Mouse (Mus musculus): Measurements from ENCODE around the gene Olfr1185-ps1. TPM values are rescaled to one million over a fixed set of nuclear protein-coding genes. Genes with fewer than 3 reads are reported as not detected.

Gene Olfr1185-ps1
- not detected for polyA plus RNA-seq (2014; fragmentation: Illumina TruSeq; extraction: RNeasy Lipid Tissue Mini Kit (QIAGEN cat#74804); ENCODE audit: low replicate concordance)

GRCm38 (mm10) chr2:88493020-88493419 is at the start of gene Olfr1185-ps1:
Gene Olfr1185-ps1, plus strand, starts transcription at chr2:88493320.

GRCm38 (mm10) chr2:88449031-88449430 is 44.1 kb upstream of the Olfr1185-ps1 start, which contains the start of gene Gm13757:
Gene Gm13757, minus strand, starts transcription at chr2:88449131.

GRCm38 (mm10) chr2:88454567-88454966 is 38.6 kb upstream of the Olfr1185-ps1 start, which contains the start of gene Olfr1183:
Gene Olfr1183, plus strand, starts transcription at chr2:88454867.

GRCm38 (mm10) chr2:88483298-88483697 is 9.8 kb upstream of the Olfr1185-ps1 start, which contains the start of gene Olfr1184:
Gene Olfr1184, plus strand, starts transcription at chr2:88483598.

GRCm38 (mm10) chr2:88518251-88518650 is 25.1 kb downstream of the Olfr1185-ps1 start, which contains the start of gene Olfr1186:
Gene Olfr1186, plus strand, starts transcription at chr2:88518551.

Other genes with a start within 250 kb of the Olfr1185-ps1 start
- gene Olfr1173, start 213.4 kb upstream of the Olfr1185-ps1 start, polyA plus RNA-seq (2014; fragmentation: Illumina TruSeq; extraction: RNeasy Lipid Tissue Mini Kit (QIAGEN cat#74804); ENCODE audit: low replicate concordance), result not detected
- not detected for gene Olfr1174-ps, start 178.2 kb upstream of the Olfr1185-ps1 start, polyA plus RNA-seq (2014; fragmentation: Illumina TruSeq; extraction: RNeasy Lipid Tissue Mini Kit (QIAGEN cat#74804); ENCODE audit: low replicate concordance)
- not detected for gene Olfr1175-ps, start 166.1 kb upstream of the Olfr1185-ps1 start, polyA plus RNA-seq (2014; fragmentation: Illumina TruSeq; extraction: RNeasy Lipid Tissue Mini Kit (QIAGEN cat#74804); ENCODE audit: low replicate concordance)
- gene Olfr1176, start 156.6 kb upstream of the Olfr1185-ps1 start, polyA plus RNA-seq (2014; fragmentation: Illumina TruSeq; extraction: RNeasy Lipid Tissue Mini Kit (QIAGEN cat#74804); ENCODE audit: low replicate concordance), result not detected
- gene Olfr1177-ps, start 146.8 kb upstream of the Olfr1185-ps1 start, polyA plus RNA-seq (2014; fragmentation: Illumina TruSeq; extraction: RNeasy Lipid Tissue Mini Kit (QIAGEN cat#74804); ENCODE audit: low replicate concordance), result not detected
- gene Olfr1178, start 106.3 kb upstream of the Olfr1185-ps1 start, polyA plus RNA-seq (2014; fragmentation: Illumina TruSeq; extraction: RNeasy Lipid Tissue Mini Kit (QIAGEN cat#74804); ENCODE audit: low replicate concordance), result not detected
- not detected for gene Olfr1179, start 86.9 kb upstream of the Olfr1185-ps1 start, polyA plus RNA-seq (2014; fragmentation: Illumina TruSeq; extraction: RNeasy Lipid Tissue Mini Kit (QIAGEN cat#74804); ENCODE audit: low replicate concordance)
- not detected for gene Olfr1180, start 74.2 kb upstream of the Olfr1185-ps1 start, polyA plus RNA-seq (2014; fragmentation: Illumina TruSeq; extraction: RNeasy Lipid Tissue Mini Kit (QIAGEN cat#74804); ENCODE audit: low replicate concordance)
- gene Olfr1181, start 67.1 kb upstream of the Olfr1185-ps1 start, polyA plus RNA-seq (2014; fragmentation: Illumina TruSeq; extraction: RNeasy Lipid Tissue Mini Kit (QIAGEN cat#74804); ENCODE audit: low replicate concordance), result not detected
- not detected for gene Gm13757, start 44.2 kb upstream of the Olfr1185-ps1 start, polyA plus RNA-seq (2014; fragmentation: Illumina TruSeq; extraction: RNeasy Lipid Tissue Mini Kit (QIAGEN cat#74804); ENCODE audit: low replicate concordance)
- not detected for gene Olfr1183, start 38.5 kb upstream of the Olfr1185-ps1 start, polyA plus RNA-seq (2014; fragmentation: Illumina TruSeq; extraction: RNeasy Lipid Tissue Mini Kit (QIAGEN cat#74804); ENCODE audit: low replicate concordance)
- gene Olfr1184, start 9.7 kb upstream of the Olfr1185-ps1 start, polyA plus RNA-seq (2014; fragmentation: Illumina TruSeq; extraction: RNeasy Lipid Tissue Mini Kit (QIAGEN cat#74804); ENCODE audit: low replicate concordance), result not detected
- gene Olfr1186, start 25.2 kb downstream of the Olfr1185-ps1 start, polyA plus RNA-seq (2014; fragmentation: Illumina TruSeq; extraction: RNeasy Lipid Tissue Mini Kit (QIAGEN cat#74804); ENCODE audit: low replicate concordance), result not detected
- not detected for gene Olfr1188, start 63.6 kb downstream of the Olfr1185-ps1 start, polyA plus RNA-seq (2014; fragmentation: Illumina TruSeq; extraction: RNeasy Lipid Tissue Mini Kit (QIAGEN cat#74804); ENCODE audit: low replicate concordance)
- gene Olfr1189, start 93.1 kb downstream of the Olfr1185-ps1 start, polyA plus RNA-seq (2014; fragmentation: Illumina TruSeq; extraction: RNeasy Lipid Tissue Mini Kit (QIAGEN cat#74804); ENCODE audit: low replicate concordance), result not detected
- not detected for gene Olfr1191-ps1, start 147.2 kb downstream of the Olfr1185-ps1 start, polyA plus RNA-seq (2014; fragmentation: Illumina TruSeq; extraction: RNeasy Lipid Tissue Mini Kit (QIAGEN cat#74804); ENCODE audit: low replicate concordance)
- not detected for gene Olfr1192-ps1, start 155.2 kb downstream of the Olfr1185-ps1 start, polyA plus RNA-seq (2014; fragmentation: Illumina TruSeq; extraction: RNeasy Lipid Tissue Mini Kit (QIAGEN cat#74804); ENCODE audit: low replicate concordance)
- gene Olfr1193, start 182.3 kb downstream of the Olfr1185-ps1 start, polyA plus RNA-seq (2014; fragmentation: Illumina TruSeq; extraction: RNeasy Lipid Tissue Mini Kit (QIAGEN cat#74804); ENCODE audit: low replicate concordance), result not detected
- gene Olfr1195, start 195.9 kb downstream of the Olfr1185-ps1 start, polyA plus RNA-seq (2014; fragmentation: Illumina TruSeq; extraction: RNeasy Lipid Tissue Mini Kit (QIAGEN cat#74804); ENCODE audit: low replicate concordance), result not detected
- gene Olfr1196, start 211.3 kb downstream of the Olfr1185-ps1 start, polyA plus RNA-seq (2014; fragmentation: Illumina TruSeq; extraction: RNeasy Lipid Tissue Mini Kit (QIAGEN cat#74804); ENCODE audit: low replicate concordance), result not detected
- gene Olfr1197, start 239.0 kb downstream of the Olfr1185-ps1 start, polyA plus RNA-seq (2014; fragmentation: Illumina TruSeq; extraction: RNeasy Lipid Tissue Mini Kit (QIAGEN cat#74804); ENCODE audit: low replicate concordance), result not detected